22 mouse cellular contexts compared by ENCODE assay signal in the genomic region with DNA sequence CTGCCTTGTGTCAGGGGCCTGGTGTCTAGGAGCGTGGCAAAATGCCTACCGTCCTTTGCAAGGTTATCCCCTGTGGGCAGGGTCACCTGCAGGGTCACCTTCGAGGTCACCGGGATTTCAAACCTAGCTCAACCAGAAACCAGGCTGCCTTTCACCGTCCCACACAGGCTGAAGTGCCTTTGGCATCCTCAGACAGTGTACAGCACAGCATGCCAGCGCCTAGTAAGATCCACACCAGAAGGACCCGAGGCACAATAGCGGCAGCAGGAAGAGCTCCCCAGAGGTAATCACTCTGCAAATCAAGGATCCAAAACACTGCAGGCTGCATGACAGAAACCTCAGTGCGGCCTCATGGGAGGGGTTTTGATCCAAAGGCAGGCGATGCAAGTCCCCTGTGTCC.
DNase-seq lines count a peak whose midpoint lies in the region; ATAC-seq and TF ChIP-seq lines count a peak whose summit lies in the region.
"Had no signal": no experiment of that assay in that cellular context is flagged by ENCODE, and none has a peak within 500 bp of the region (broad histone marks: within the 10 kb centered on the region; RNA-seq: fewer than 3 reads in every experiment).

No protein-coding gene starts in this region.

- no peaks in the 10 kb centered on the region; the same call in 1 of the 2 replicates for H3K9me3 ChIP-seq in midbrain, embryonic 11.5 days (ENCODE audit: control insufficient read depth, low read length)
- peaks cover 9% of the 10 kb centered on the region; the same call in 1 of the 2 replicates for H3K9me3 ChIP-seq in midbrain, embryonic 13.5 days
- H3K9me3 ChIP-seq: forebrain, embryonic 15.5 days; G1E had no signal

- no peak overlapping the region for H3K4me2 ChIP-seq in midbrain, embryonic 11.5 days
- no peak overlapping the region for H3K4me2 ChIP-seq in midbrain, embryonic 13.5 days (replicated peaks)
- H3K4me2 ChIP-seq: embryonic facial prominence, embryonic 12.5 days; forebrain, embryonic 13.5 days; forebrain, embryonic 15.5 days had no signal

- H3K9ac ChIP-seq in midbrain, embryonic 11.5 days (ENCODE audit: low read length): no peak overlapping the region
- H3K9ac ChIP-seq in midbrain, embryonic 13.5 days (replicated peaks): no peak overlapping the region
- H3K9ac ChIP-seq: embryonic facial prominence, embryonic 12.5 days; forebrain, embryonic 13.5 days; forebrain, embryonic 15.5 days; forebrain, postnatal 0 days had no signal

- peak; percentile 72 for DNase-seq in midbrain, embryonic 11.5 days (ENCODE audit: low spot score, missing footprints)
- peak; percentile 74 for DNase-seq in 3134 (ENCODE audit: extremely low read depth, insufficient read length, low spot score)
- DNase-seq in 3T3-L1 (ENCODE audit: low read depth, low spot score): peak; percentile 40
- no peak for DNase-seq in left cerebral cortex, adult 2 months (ENCODE audit: extremely low spot score in 1 of 2, low spot score in 2 of 2)
- no peak for DNase-seq in left cerebral cortex, adult 9 months (ENCODE audit: low spot score in 2 of 2)
- DNase-seq: adrenal gland, adult 8-10 months; adrenal gland, postnatal 14 days; adrenal gland, postnatal 36 days; cerebellum, adult 11-12 months; cerebellum, adult 2 months; cerebellum, adult 9-10 months; cerebellum, postnatal 25 days; embryo, embryonic 11 days; forebrain, postnatal 0 days had no signal

- H3K27me3 ChIP-seq in midbrain, embryonic 11.5 days (ENCODE audit: control insufficient read depth, insufficient read depth, low read length): no peaks in the 10 kb centered on the region; the same call in 1 of the 2 replicates
- H3K27me3 ChIP-seq in midbrain, embryonic 13.5 days: 0 out of 2 replicates have a peak, but pooled peaks cover 6% of the 10 kb centered on the region
- H3K27me3 ChIP-seq: forebrain, embryonic 13.5 days; forebrain, embryonic 15.5 days; Patski had no signal

- ATAC-seq in midbrain, embryonic 11.5 days (ENCODE audit: low FRiP score): no peak
- ATAC-seq in midbrain, embryonic 13.5 days: no peak
- ATAC-seq: activated CD4-positive, CD25-positive, alpha-beta regulatory T cell, adult 4 months; forebrain, embryonic 13.5 days; forebrain, embryonic 15.5 days; forebrain, postnatal 0 days; Patski had no signal

- H3K4me1 ChIP-seq in midbrain, embryonic 11.5 days (ENCODE audit: control insufficient read depth, insufficient read depth, low read length): no peaks in the 10 kb centered on the region
- H3K4me1 ChIP-seq in midbrain, embryonic 13.5 days (replicated peaks): peaks cover 8% of the 10 kb centered on the region

- no peak for TF ChIP-seq CTCF in left cerebral cortex, adult 2 months (IDR thresholded peaks at IDR 0.05)

- WGBS in midbrain, embryonic 11.5 days: 50% methylated on average over 10 of the region's 10 CpGs
- WGBS in midbrain, embryonic 13.5 days: 54% methylated on average over 10 of the region's 10 CpGs

- H3K36me3 ChIP-seq in midbrain, embryonic 11.5 days (ENCODE audit: control insufficient read depth, insufficient read depth, low read length): no peaks in the 10 kb centered on the region
- H3K36me3 ChIP-seq in midbrain, embryonic 13.5 days: no peaks in the 10 kb centered on the region
- H3K36me3 ChIP-seq: embryonic facial prominence, embryonic 10.5 days; embryonic facial prominence, embryonic 12.5 days; forebrain, embryonic 15.5 days; G1E had no signal

- intact Hi-C loops in left cerebral cortex, adult 2 months (cut with DNase I): no loop called here

- H3K4me3 ChIP-seq in midbrain, embryonic 11.5 days (ENCODE audit: low read depth, low read length): no peak overlapping the region
- H3K4me3 ChIP-seq in midbrain, embryonic 13.5 days (replicated peaks): no peak overlapping the region
- H3K4me3 ChIP-seq in left cerebral cortex, adult 2 months: no peak overlapping the region
- H3K4me3 ChIP-seq: embryonic facial prominence, embryonic 10.5 days; embryonic facial prominence, embryonic 12.5 days; forebrain, embryonic 13.5 days; forebrain, embryonic 15.5 days had no signal

- H3K27ac ChIP-seq in midbrain, embryonic 11.5 days (ENCODE audit: low read depth, low read length): no peak overlapping the region
- H3K27ac ChIP-seq in midbrain, embryonic 13.5 days: no peak overlapping the region
- no peak overlapping the region for H3K27ac ChIP-seq in left cerebral cortex, adult 2 months
- H3K27ac ChIP-seq: embryonic facial prominence, embryonic 10.5 days; embryonic facial prominence, embryonic 12.5 days; forebrain, embryonic 13.5 days; forebrain, embryonic 15.5 days had no signal

Comparison
In these comparisons a context has a peak if more than half of its experiments do, and no peak if none do; other contexts are left out.
1. DNase-seq: peak in midbrain, embryonic 11.5 days (single experiment), 3134 (single experiment) and 3T3-L1 (single experiment); none in left cerebral cortex, adult 2 months (0 of 2) and left cerebral cortex, adult 9 months (0 of 2).